Mouse (Mus musculus): ENCODE measurements around the gene Fkbp14.

Gene Fkbp14

DNA sequence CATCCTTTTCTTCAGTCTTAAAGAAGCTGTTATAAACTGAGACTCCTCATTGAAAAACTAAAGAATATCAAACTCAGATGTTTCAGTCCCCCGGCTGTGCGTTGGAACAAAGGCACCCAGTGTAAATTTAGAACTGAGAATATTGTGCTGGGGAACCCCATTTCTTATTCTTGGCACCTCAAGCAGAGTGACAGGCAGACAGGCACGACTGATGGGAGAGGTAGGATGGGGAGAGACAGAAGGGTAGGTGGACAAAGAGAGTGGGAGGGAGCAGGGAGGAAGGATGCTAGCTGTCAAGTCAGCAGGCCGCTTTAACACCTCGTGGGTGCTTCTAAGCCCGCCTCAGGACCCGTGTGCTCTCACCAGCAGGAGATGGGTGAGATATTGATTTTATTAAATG is 54.3 kb downstream of the Fkbp14 start:
- no peak for DNase-seq

GRCm38 (mm10) chr6:54540252-54540887 is 56.7 kb downstream of the Fkbp14 start:
- peak; percentile 59 to 60 for DNase-seq

DNA sequence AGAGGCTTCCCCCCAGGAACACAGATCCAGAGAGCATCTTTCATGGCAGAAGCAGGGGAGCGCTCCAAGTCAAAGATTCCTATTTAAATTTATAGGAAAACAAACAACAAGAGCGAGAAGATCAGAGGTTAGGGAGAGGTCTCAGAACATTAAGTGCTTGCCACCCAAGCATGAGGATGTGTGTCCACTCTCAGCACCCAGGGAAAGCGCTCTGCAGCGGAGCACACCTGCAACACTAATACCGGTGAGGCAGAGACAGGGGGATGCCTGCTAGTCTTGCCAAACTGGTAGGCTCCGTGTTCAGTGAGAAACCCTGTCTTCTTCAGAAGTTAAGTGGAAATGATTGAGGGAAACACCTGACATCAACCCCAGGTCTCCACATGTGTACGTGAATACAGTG is 57.7 kb downstream of the Fkbp14 start:
- DNase-seq: no peak

DNA sequence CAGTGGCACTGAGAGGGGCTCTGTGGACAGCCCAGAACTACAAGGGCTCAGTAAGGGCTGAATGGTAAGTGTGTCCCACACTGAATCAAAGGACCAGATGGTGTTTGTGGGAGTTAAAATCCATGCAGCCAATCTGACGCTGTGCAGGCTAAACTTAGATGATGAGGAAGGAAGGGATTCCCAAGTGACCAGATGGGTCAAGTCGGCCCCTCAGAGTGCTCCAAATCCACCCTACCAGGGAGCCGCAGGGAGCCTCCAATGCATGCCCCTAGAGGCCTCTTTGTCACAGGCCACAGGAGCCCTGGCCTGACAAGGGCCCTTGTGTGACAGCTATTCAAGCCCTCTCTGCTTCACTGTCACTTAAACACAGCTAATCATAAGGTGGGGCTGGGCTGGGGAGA is 58.3 kb downstream of the Fkbp14 start:
- DNase-seq: peak; percentile 74 to 75

GRCm38 (mm10) chr6:54537053-54537452 is 60.1 kb downstream of the Fkbp14 start:
- no peak for DNase-seq

GRCm38 (mm10) chr6:54535485-54535884 is 61.6 kb downstream of the Fkbp14 start:
- no peak for DNase-seq

DNA sequence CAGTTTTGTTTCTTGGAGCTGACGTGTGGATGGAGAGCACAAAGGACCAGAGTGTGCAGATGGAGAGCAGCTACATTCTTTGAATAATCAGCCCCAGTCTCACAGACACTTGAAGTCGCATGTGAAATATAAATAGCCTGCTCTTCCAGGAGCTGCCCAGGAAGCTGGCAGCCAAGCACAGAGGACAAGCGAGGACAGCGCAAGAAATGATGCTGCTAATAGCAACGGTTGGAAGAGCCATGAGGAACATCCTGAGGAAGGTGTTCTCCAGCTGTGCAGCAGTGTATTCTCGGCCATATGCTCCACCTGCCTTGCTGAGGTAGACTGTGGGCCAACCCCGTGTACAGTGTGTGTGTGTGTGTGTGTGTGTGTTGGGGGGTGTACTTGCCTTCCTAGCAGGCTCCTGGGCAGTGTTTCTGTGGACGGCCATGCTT is 66.0 kb downstream of the Fkbp14 start:
- DNase-seq: peak; percentile 57 to 58

DNA sequence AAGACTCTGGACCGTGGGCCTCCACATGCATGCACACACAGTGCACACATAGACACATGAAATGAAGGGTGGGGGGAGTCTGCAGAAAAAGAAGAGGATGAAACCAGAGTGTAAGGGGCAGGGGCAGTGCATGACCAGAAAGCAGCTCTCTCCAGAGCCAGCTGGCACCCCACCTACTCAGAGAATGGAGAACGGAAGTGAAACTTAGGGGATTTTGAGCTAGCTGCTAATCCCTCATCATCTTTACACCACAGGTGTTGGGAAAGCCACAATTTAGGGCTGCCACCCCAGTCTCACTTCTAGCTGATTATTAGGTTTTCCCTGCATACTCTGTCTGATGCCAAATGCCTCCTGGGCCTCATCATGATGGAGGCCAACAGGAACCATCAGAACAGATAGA is 66.9 kb downstream of the Fkbp14 start:
- DNase-seq: no peak

GRCm38 (mm10) chr6:54528666-54529065 is 68.4 kb downstream of the Fkbp14 start:
- DNase-seq: no peak
